Mouse (Mus musculus) C2C12 (cell line): ENCODE data around the gene Zfand3. TPM values are rescaled to one million over a fixed set of nuclear protein-coding genes. Genes with fewer than 3 reads are reported as not detected.

Source experiments
- H3K27me3 ChIP-seq: one replicate; pipeline ENCODE4 v1.6.1; 2011; ENCODE audit not compliant: control insufficient read depth, insufficient read depth, insufficient read length
- H3K36me3 ChIP-seq: one replicate; pipeline ENCODE4 v1.6.1; 2011; ENCODE audit not compliant: control insufficient read depth, insufficient read depth
- H3K4me3 ChIP-seq: one replicate; pipeline ENCODE4 v1.5.1; 2011; ENCODE audit warnings: mild to moderate bottlenecking, control low read depth; ENCODE audit not compliant: poor library complexity, insufficient read depth, severe bottlenecking
- H3K79me2 ChIP-seq: one replicate; pipeline ENCODE4 v1.6.1; 2011; ENCODE audit not compliant: control insufficient read depth, insufficient read depth
- H3K79me3 ChIP-seq: one replicate; pipeline ENCODE4 v1.6.1; 2011; ENCODE audit warnings: low read depth, control low read depth
- H3ac ChIP-seq: one replicate; pipeline ENCODE3; 2011; ENCODE audit warnings: low read depth; ENCODE audit not compliant: control insufficient read depth, insufficient read length
- CEBPB ChIP-seq: IDR thresholded peaks from one replicate; pipeline ENCODE4 v1.6.1; 2011; ENCODE audit warnings: low read depth, mild to moderate bottlenecking, control low read depth, moderate library complexity
- CTCF ChIP-seq: IDR thresholded peaks from one replicate; pipeline ENCODE4 v1.5.1; 2011; ENCODE audit not compliant: control insufficient read depth, insufficient read depth, insufficient read length
- FOSL1 ChIP-seq: IDR thresholded peaks from one replicate; pipeline ENCODE4 v1.8.0; 2011; ENCODE audit warnings: mild to moderate bottlenecking, low read length; ENCODE audit not compliant: poor library complexity, insufficient read depth, severe bottlenecking
- MAX ChIP-seq: IDR thresholded peaks from one replicate; pipeline ENCODE4 v1.6.1; 2011; ENCODE audit warnings: mild to moderate bottlenecking, control low read depth
- MYOD1 ChIP-seq: IDR thresholded peaks from one replicate; pipeline ENCODE4 v1.6.1; 2011; ENCODE audit warnings: low read depth; ENCODE audit not compliant: control insufficient read depth, insufficient read length
- MYOG ChIP-seq: IDR thresholded peaks from one replicate; pipeline ENCODE4 v1.6.1; 2011; ENCODE audit not compliant: control insufficient read depth, insufficient read length; ENCODE audit errors: extremely low read depth
- USF1 ChIP-seq: IDR thresholded peaks from one replicate; pipeline ENCODE4 v1.6.1; 2011; ENCODE audit warnings: low read depth, mild to moderate bottlenecking, control low read depth, moderate library complexity
- polyA plus RNA-seq: library from polyadenylated mRNA; unstranded; fragments of >200 nt; fragmentation: generic; extraction: Trizol; gene quantifications from one replicate; pipeline ENCODE4 v1.2.1, GENCODE M21; 2012; ENCODE audit warnings: missing spikeins

Zfand3 gene
- polyA plus RNA-seq, 1 experiment, result 78.6 TPM

DNA sequence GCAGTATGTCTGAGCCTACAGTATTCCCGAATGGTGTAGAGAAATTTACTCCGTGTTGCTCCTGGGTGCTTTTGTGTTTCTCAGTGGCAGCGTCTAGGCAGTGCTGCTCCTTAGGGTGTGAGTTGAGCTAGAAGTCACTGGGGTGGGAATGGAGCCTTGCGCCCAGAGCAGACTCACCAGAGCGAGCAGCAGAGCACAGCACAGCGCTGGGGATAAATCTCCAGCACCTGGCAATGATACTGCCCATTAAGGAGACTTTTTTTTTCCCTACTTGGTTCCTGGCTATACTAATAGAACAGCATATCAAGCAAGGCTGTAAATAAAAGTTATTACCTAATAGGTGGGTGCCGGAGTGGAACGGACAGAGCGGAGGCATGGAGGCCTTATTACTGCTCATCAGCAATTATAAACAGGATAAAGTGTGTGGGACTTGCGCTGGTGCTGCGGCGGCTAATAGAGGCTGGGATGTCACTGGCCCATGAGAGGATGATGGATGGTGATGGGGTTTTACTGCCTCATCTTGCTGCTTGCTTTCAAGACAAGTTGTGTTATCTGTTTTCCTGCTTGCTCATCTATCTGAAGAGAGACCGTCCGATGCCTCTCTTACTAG lies 156.4 kb downstream of the Zfand3 start:
- Histone ChIP-seq H3K36me3 (peaks cover 15% of the 10 kb centered on the region), H3K27me3 (no peaks in the 10 kb centered on the region)

DNA sequence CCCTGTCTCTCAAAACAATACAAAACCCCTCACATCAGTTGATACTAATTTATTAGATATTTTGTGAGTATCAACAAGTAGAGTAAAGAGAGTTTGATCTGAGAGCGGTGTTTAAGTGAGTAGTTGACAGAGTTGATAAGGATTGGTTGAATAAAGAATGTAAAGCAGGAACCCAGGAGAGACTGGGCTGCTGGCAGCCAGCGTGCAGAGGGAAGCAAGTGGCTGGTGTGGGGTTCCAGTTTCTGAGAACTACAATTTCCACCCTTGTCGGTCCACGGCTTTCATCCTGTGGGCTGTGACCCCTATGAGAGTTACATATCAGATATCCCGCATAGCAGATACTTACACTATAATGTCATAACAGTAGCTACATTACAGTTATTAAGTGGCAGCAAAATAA lies 158.4 kb downstream of the Zfand3 start:
- Histone ChIP-seq H3K79me2 (peaks cover 83% of the 10 kb centered on the region), H3K27me3 (no peaks in the 10 kb centered on the region), H3K79me3 (peaks cover 20% of the 10 kb centered on the region), H3K36me3 (no peaks in the 10 kb centered on the region), H3K4me3 (no peak overlapping the region), H3ac (no peak overlapping the region)
- TF ChIP-seq MAX (no peak), MYOG (no peak)

More for the DNA sequence above, 156.4 kb downstream of the Zfand3 start:
- no peak for TF ChIP-seq USF1
- no peak for TF ChIP-seq MYOG
- TF ChIP-seq MYOD1, result no peak
- no peak for TF ChIP-seq CEBPB
- TF ChIP-seq CTCF, result no peak
- no peak for TF ChIP-seq FOSL1
- no peak for TF ChIP-seq MAX
- peaks cover 77% of the 10 kb centered on the region for H3K79me2 ChIP-seq
- H3ac ChIP-seq, result no peak overlapping the region
- no peak overlapping the region for H3K4me3 ChIP-seq
- peaks cover 13% of the 10 kb centered on the region for H3K79me3 ChIP-seq

- H3K4me3 ChIP-seq, result no peak overlapping the region
- H3K27me3 ChIP-seq, result no peaks in the 10 kb centered on the region
- H3ac ChIP-seq, result no peak overlapping the region
- peaks cover 84% of the 10 kb centered on the region for H3K79me2 ChIP-seq
- no peak for TF ChIP-seq MYOD1
- TF ChIP-seq MYOG, result no peak
- H3K79me3 ChIP-seq, result peaks cover 21% of the 10 kb centered on the region
- H3K36me3 ChIP-seq, result no peaks in the 10 kb centered on the region
These were observed 159.3 kb downstream of the Zfand3 start for GRCm38 (mm10) chr17:30163793-30164192.

- Histone ChIP-seq H3K79me2 (peaks cover 87% of the 10 kb centered on the region), H3ac (no peak overlapping the region), H3K36me3 (no peaks in the 10 kb centered on the region), H3K79me3 (peaks cover 28% of the 10 kb centered on the region), H3K27me3 (no peaks in the 10 kb centered on the region), H3K4me3 (no peak overlapping the region)
- TF ChIP-seq MYOG (no peak), CEBPB (no peak), CTCF (no peak), USF1 (no peak), MYOD1 (no peak), FOSL1 (no peak), MAX (no peak)
These were observed 160.3 kb downstream of the Zfand3 start for GRCm38 (mm10) chr17:30164818-30165217.

DNA sequence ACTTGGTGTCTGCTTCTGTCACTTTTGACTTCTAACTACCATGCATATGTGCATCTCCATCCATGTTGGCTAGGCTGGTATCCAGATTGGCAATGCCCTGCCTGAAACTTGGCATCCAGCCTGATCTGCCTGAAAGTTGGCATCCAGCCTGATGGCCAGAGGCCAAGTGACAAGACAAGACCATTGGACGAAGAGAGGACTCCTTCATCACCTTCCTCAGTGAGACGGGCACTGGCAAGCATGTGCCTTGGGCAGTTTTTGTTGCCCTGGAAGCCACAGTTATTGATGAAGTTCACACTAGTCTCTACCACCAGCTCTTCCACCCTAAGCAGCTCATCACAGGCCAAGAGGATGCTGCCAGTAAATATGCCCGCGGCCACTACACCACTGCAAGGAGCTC lies 172.9 kb downstream of the Zfand3 start:
- Histone ChIP-seq H3K36me3 (peaks cover 6% of the 10 kb centered on the region), H3K27me3 (no peaks in the 10 kb centered on the region), H3K79me3 (peaks cover 5% of the 10 kb centered on the region), H3ac (no peak overlapping the region), H3K4me3 (no peak overlapping the region), H3K79me2 (peaks cover 26% of the 10 kb centered on the region)
- TF ChIP-seq FOSL1 (no peak), CTCF (no peak), MYOD1 (no peak), CEBPB (no peak), MYOG (no peak), MAX (no peak), USF1 (no peak)

GRCm38 (mm10) chr17:30178402-30178801 lies 173.9 kb downstream of the Zfand3 start:
- no peak overlapping the region for H3K4me3 ChIP-seq
- peaks cover 6% of the 10 kb centered on the region for H3K36me3 ChIP-seq
- H3K79me3 ChIP-seq, result peaks cover 10% of the 10 kb centered on the region
- H3K27me3 ChIP-seq, result no peaks in the 10 kb centered on the region
- H3K79me2 ChIP-seq, result peaks cover 36% of the 10 kb centered on the region
- H3ac ChIP-seq, result no peak overlapping the region
- TF ChIP-seq USF1 (no peak), FOSL1 (no peak), MAX (no peak), CTCF (no peak), MYOG (no peak), CEBPB (no peak), MYOD1 (no peak)
